Comparison of ENCODE assay signal across 8 mouse cellular contexts in the genomic region with DNA sequence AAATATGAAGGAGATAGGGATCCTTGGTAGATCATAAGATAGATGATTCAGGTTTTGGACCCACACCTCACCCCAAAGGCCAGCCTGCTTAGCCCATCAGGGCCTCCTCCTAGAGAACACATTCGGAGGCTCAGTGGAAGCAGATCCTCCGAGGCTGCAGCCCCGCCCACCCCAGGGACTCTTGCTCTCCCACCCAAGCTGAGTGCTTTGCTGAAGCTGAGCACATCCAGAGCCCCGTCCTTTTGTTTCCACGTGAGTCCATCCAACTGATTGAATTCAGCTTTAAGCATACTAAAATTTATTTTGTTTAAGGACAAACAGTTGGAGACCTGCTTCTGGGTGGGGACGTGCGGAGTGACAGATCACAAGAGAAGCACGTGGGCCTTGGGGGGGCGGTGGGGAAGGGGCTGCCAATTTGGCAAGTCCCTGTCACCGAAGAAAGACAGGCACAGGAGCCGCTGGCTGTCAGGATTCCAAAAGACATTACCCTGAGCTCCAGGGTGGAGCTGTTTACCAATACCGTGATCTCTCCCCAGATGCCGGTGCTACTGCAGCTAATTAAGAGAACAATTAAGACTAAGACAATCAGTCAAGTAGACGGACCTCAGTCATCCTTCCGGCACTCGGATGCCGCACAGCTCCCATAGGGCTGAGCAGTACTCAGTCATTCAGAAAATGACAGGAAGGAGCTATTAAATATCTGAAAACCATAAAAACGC.
A peak's percentile ranks its signal among the peaks of the same experiment; 100 is the strongest.
DNase-seq lines count a peak whose midpoint lies in the region; ATAC-seq and TF ChIP-seq lines count a peak whose summit lies in the region.

No protein-coding gene starts in this region.

- TF ChIP-seq POLR2A in limb, embryonic 14.5 days (IDR thresholded peaks at IDR 0.05; ENCODE audit: borderline replicate concordance, extremely low read depth, insufficient read depth, insufficient read length): no peak

- WGBS in limb, embryonic 14.5 days: 16% methylated on average over 18 of the region's 18 CpGs

- intact Hi-C loops in gastrocnemius, adult 2 months (cut with DNase I): no loop called here

- H3K4me3 ChIP-seq in gastrocnemius, adult 2 months: peak overlapping the region; percentile 40; the same call in 1 of the 2 replicates
- H3K4me3 ChIP-seq in limb, embryonic 14.5 days (replicated peaks; ENCODE audit: low read length): no peak overlapping the region

- no peak for TF ChIP-seq CTCF in gastrocnemius, adult 2 months (IDR thresholded peaks at IDR 0.05)

- ATAC-seq in limb, embryonic 14.5 days (ENCODE audit: low FRiP score, low read depth): no peak
- no peak for ATAC-seq in frontal cortex, adult (ENCODE audit: low TSS enrichment)
- ATAC-seq in activated CD4-positive, CD25-positive, alpha-beta regulatory T cell, adult 4 months: no peak
- no peak for ATAC-seq in cerebellum, adult (ENCODE audit: insufficient number of reproducible peaks, low FRiP score, low TSS enrichment)

- no peak overlapping the region for H3K27ac ChIP-seq in gastrocnemius, adult 2 months
- no peak overlapping the region for H3K27ac ChIP-seq in limb, embryonic 14.5 days (replicated peaks; ENCODE audit: low read depth, low read length)

- H3K9me3 ChIP-seq in limb, embryonic 14.5 days (ENCODE audit: control insufficient read depth, low read length): no peaks in the 10 kb centered on the region

- H3K9ac ChIP-seq in limb, embryonic 14.5 days (ENCODE audit: low read depth, low read length, severe bottlenecking): peak overlapping the region; percentile 21; the same call in 1 of the 2 replicates

- H3K4me1 ChIP-seq in limb, embryonic 14.5 days (ENCODE audit: control insufficient read depth, insufficient read depth, low read length): 0 out of 2 replicates have a peak, but pooled peaks cover 8% of the 10 kb centered on the region

- peak overlapping the region; percentile 16; the same call in 1 of the 2 replicates for H3K4me2 ChIP-seq in limb, embryonic 14.5 days (replicated peaks; ENCODE audit: low read depth, low read length, severe bottlenecking)

- no peaks in the 10 kb centered on the region for H3K36me3 ChIP-seq in limb, embryonic 14.5 days (ENCODE audit: control insufficient read depth, insufficient read depth, low read length)

- no peaks in the 10 kb centered on the region for H3K27me3 ChIP-seq in limb, embryonic 14.5 days (ENCODE audit: control insufficient read depth, insufficient read depth, low read length)

- no peak for DNase-seq in gastrocnemius, adult 2 months
- DNase-seq in gastrocnemius, adult 8-10 months (ENCODE audit: low spot score in 2 of 2): no peak
- peak; percentile 9 for DNase-seq in right cerebral cortex, postnatal 4 days
- DNase-seq in right cerebral cortex, postnatal 25 days: no peak
- DNase-seq in limb, embryonic 14.5 days (ENCODE audit: low spot score): no peak
